Mouse (Mus musculus): Measurements from ENCODE around the gene Celf1. TPM values are rescaled to one million over a fixed set of nuclear protein-coding genes. Genes with fewer than 3 reads are reported as not detected.

Gene Celf1
- polyA plus RNA-seq, 1 experiment from 2014 or later = 29.4 TPM

DNA sequence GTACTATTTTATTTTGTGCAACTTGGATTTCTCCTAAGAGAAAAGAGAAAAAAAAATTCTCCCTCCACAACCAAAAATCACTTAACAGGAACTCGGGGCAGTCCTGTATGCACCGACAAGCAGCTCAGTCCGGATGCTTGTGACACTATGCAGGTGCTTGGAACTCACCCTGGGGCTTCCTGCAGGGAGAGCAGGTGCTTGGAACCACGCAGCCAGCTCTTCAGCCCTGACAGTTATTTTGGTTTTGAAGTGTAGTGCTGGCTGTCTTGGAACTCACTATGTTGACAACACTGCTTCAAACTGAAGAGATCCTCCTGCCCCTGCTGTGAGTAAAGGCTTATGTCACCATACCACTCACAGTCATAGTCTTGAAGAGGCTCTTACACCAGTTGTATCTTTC, 37.1 kb downstream of the Celf1 start:
- TF ChIP-seq EP300 (IDR thresholded peaks at IDR 0.05; ENCODE audit: low read depth) (no peak), CTCF (IDR thresholded peaks at IDR 0.05; ENCODE audit: low read depth) (no peak)
- no peaks in the 10 kb centered on the region for H3K27me3 ChIP-seq (ENCODE audit: insufficient read depth, low read length)
- no peak for DNase-seq
- H3K27ac ChIP-seq (ENCODE audit: low read depth) = no peak overlapping the region
- H3K36me3 ChIP-seq (replicated peaks; ENCODE audit: insufficient read depth, low read length) = peaks cover 3% of the 10 kb centered on the region; the same call in 1 of the 2 replicates
- H3K9me3 ChIP-seq (ENCODE audit: low read length) = no peaks in the 10 kb centered on the region
- no peak overlapping the region for H3K4me3 ChIP-seq (ENCODE audit: low read depth, low read length)
- no peaks in the 10 kb centered on the region; the same call in 1 of the 2 replicates for H3K4me1 ChIP-seq (ENCODE audit: insufficient read depth)
- WGBS (ENCODE audit: insufficient replicate concordance) = 82% methylated on average over 4 of the region's 4 CpGs
- H3K9ac ChIP-seq (replicated peaks) = no peak overlapping the region
- ATAC-seq = no peak
- no peak overlapping the region for H3K4me2 ChIP-seq (ENCODE audit: low read depth, low read length)

DNA sequence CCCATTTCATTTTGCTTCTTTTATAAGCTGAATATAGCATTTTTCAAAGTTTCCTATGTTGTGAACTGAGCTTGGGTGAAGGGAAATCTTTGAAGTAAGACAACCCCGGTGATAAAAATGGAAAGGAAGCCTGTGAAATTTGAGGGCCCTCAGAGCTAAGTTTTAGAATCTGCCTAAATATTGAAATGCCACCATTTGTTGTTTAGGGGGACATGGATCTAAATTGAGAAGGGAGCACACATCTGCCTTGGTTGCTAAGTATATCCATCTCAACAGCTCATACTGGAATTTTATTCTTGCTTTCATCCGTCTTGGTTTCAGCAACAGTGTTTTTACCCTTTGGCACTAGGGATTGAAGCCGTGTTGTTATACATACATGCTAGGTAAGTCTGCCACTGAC, 45.9 kb downstream of the Celf1 start:
- no peak overlapping the region for H3K27ac ChIP-seq (ENCODE audit: low read depth)
- TF ChIP-seq EP300 (IDR thresholded peaks at IDR 0.05; ENCODE audit: low read depth) (no peak), CTCF (IDR thresholded peaks at IDR 0.05; ENCODE audit: low read depth) (no peak)
- peaks cover 9% of the 10 kb centered on the region; the same call in 1 of the 2 replicates for H3K4me1 ChIP-seq (ENCODE audit: insufficient read depth)
- H3K4me2 ChIP-seq (ENCODE audit: low read depth, low read length) = no peak overlapping the region
- H3K9me3 ChIP-seq (ENCODE audit: low read length) = no peaks in the 10 kb centered on the region
- DNase-seq (no peak), ATAC-seq (no peak)
- 88% methylated on average over 3 of the region's 3 CpGs for WGBS (ENCODE audit: insufficient replicate concordance)
- no peaks in the 10 kb centered on the region for H3K36me3 ChIP-seq (replicated peaks; ENCODE audit: insufficient read depth, low read length)
- no peaks in the 10 kb centered on the region for H3K27me3 ChIP-seq (ENCODE audit: insufficient read depth, low read length)
- H3K9ac ChIP-seq (replicated peaks) = no peak overlapping the region
- no peak overlapping the region for H3K4me3 ChIP-seq (ENCODE audit: low read depth, low read length)

- TF ChIP-seq EP300 (IDR thresholded peaks at IDR 0.05; ENCODE audit: low read depth) (no peak), CTCF (IDR thresholded peaks at IDR 0.05; ENCODE audit: low read depth) (no peak)
- peaks cover 86% of the 10 kb centered on the region for H3K36me3 ChIP-seq (replicated peaks; ENCODE audit: insufficient read depth, low read length)
- no peak overlapping the region for H3K4me2 ChIP-seq (ENCODE audit: low read depth, low read length)
- 96% methylated on average over 8 of the region's 8 CpGs for WGBS (ENCODE audit: insufficient replicate concordance)
- no peak overlapping the region for H3K4me3 ChIP-seq (ENCODE audit: low read depth, low read length)
- H3K4me1 ChIP-seq (ENCODE audit: insufficient read depth) = no peaks in the 10 kb centered on the region
- H3K9me3 ChIP-seq (ENCODE audit: low read length) = no peaks in the 10 kb centered on the region
- no peak for DNase-seq
- H3K27me3 ChIP-seq (ENCODE audit: insufficient read depth, low read length) = no peaks in the 10 kb centered on the region
- no peak for ATAC-seq
- H3K9ac ChIP-seq (replicated peaks) = no peak overlapping the region
- H3K27ac ChIP-seq (ENCODE audit: low read depth) = no peak overlapping the region
Observed at GRCm38 (mm10) chr2:91008536-91008935, 68.4 kb downstream of the Celf1 start.

- peaks cover 76% of the 10 kb centered on the region for H3K36me3 ChIP-seq (replicated peaks; ENCODE audit: insufficient read depth, low read length)
- no peak overlapping the region for H3K9ac ChIP-seq (replicated peaks)
- H3K4me2 ChIP-seq (ENCODE audit: low read depth, low read length) = no peak overlapping the region
- no peaks in the 10 kb centered on the region for H3K9me3 ChIP-seq (ENCODE audit: low read length)
- H3K4me1 ChIP-seq (ENCODE audit: insufficient read depth) = no peaks in the 10 kb centered on the region
- 72% methylated on average over 2 of the region's 2 CpGs for WGBS (ENCODE audit: insufficient replicate concordance)
- H3K27ac ChIP-seq (ENCODE audit: low read depth) = no peak overlapping the region
- H3K27me3 ChIP-seq (ENCODE audit: insufficient read depth, low read length) = no peaks in the 10 kb centered on the region
- ATAC-seq = no peak
- no peak overlapping the region for H3K4me3 ChIP-seq (ENCODE audit: low read depth, low read length)
- no peak for DNase-seq
- TF ChIP-seq EP300 (IDR thresholded peaks at IDR 0.05; ENCODE audit: low read depth) = no peak
- no peak for TF ChIP-seq CTCF (IDR thresholded peaks at IDR 0.05; ENCODE audit: low read depth)
Observed at GRCm38 (mm10) chr2:91013881-91014280, 73.7 kb downstream of the Celf1 start.

GRCm38 (mm10) chr2:91015386-91015785, 75.2 kb downstream of the Celf1 start:
- TF ChIP-seq EP300 (IDR thresholded peaks at IDR 0.05; ENCODE audit: low read depth) = no peak
- no peak for TF ChIP-seq CTCF (IDR thresholded peaks at IDR 0.05; ENCODE audit: low read depth)
- no peak overlapping the region for H3K27ac ChIP-seq (ENCODE audit: low read depth)
- 86% methylated on average over 4 of the region's 4 CpGs for WGBS (ENCODE audit: insufficient replicate concordance)
- no peak overlapping the region for H3K9ac ChIP-seq (replicated peaks)
- H3K9me3 ChIP-seq (ENCODE audit: low read length) = no peaks in the 10 kb centered on the region
- H3K4me1 ChIP-seq (ENCODE audit: insufficient read depth) = no peaks in the 10 kb centered on the region
- H3K27me3 ChIP-seq (ENCODE audit: insufficient read depth, low read length) = no peaks in the 10 kb centered on the region
- no peak for ATAC-seq
- no peak overlapping the region for H3K4me2 ChIP-seq (ENCODE audit: low read depth, low read length)
- no peak overlapping the region for H3K4me3 ChIP-seq (ENCODE audit: low read depth, low read length)
- H3K36me3 ChIP-seq (replicated peaks; ENCODE audit: insufficient read depth, low read length) = peaks cover 66% of the 10 kb centered on the region
- no peak for DNase-seq

DNA sequence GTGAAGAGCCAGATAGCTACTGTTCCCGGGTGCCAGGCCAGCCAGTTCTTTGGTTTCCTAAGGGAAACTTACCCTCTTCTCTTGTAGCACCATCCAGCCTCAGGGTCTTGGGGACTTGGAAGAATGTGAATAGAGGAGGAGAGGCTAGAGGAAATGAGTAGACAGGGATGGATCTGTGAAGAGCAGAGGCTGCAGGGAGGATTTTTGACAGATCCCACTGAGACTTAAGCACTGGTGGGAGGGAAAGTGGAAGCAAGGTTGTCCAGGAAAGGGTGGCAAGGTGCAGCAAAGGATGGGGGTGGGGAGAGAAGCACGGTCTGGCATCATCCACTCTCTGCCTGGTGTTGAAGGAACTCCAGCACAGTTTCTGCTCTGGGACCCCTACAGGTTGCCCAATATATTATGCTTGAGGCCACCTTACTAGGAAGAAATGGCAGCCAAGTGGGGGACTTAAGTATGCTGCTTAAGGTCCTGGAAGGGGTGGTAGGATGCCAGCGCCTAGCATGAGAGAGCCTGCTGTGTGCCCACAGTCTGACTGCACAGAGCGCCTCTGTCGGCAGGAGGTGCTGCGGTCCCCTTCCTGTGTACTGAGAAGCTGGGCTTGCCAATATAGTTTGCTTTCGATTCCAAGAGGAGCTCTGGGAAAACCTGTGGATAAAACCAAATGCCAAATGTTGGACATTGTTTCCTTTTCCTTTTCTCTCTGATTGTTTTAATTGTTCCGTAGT, 78.0 kb downstream of the Celf1 start:
- WGBS (ENCODE audit: insufficient replicate concordance) = 89% methylated on average over 8 of the region's 8 CpGs
- Histone ChIP-seq H3K9me3 (ENCODE audit: low read length) (no peaks in the 10 kb centered on the region), H3K27ac (ENCODE audit: low read depth) (no peak overlapping the region), H3K27me3 (ENCODE audit: insufficient read depth, low read length) (no peaks in the 10 kb centered on the region), H3K4me1 (ENCODE audit: insufficient read depth) (no peaks in the 10 kb centered on the region), H3K36me3 (replicated peaks; ENCODE audit: insufficient read depth, low read length) (peaks cover 45% of the 10 kb centered on the region), H3K4me3 (ENCODE audit: low read depth, low read length) (no peak overlapping the region), H3K9ac (replicated peaks) (no peak overlapping the region), H3K4me2 (ENCODE audit: low read depth, low read length) (no peak overlapping the region)
- TF ChIP-seq CTCF (IDR thresholded peaks at IDR 0.05; ENCODE audit: low read depth) (no peak), EP300 (IDR thresholded peaks at IDR 0.05; ENCODE audit: low read depth) (no peak)
- no peak for DNase-seq
- ATAC-seq = no peak
